Mouse (Mus musculus): ENCODE data around the gene Pml. TPM values are rescaled to one million over a fixed set of nuclear protein-coding genes. Genes with fewer than 3 reads are reported as not detected.
"Not testable (repeated sequence)": the region's sequence is repeated elsewhere in the genome, so short reads cannot be mapped to it uniquely, and the experiment has no call there.

Gene Pml
- polyA plus RNA-seq, 1 experiment from 2014 or later = 18.9 TPM

DNA sequence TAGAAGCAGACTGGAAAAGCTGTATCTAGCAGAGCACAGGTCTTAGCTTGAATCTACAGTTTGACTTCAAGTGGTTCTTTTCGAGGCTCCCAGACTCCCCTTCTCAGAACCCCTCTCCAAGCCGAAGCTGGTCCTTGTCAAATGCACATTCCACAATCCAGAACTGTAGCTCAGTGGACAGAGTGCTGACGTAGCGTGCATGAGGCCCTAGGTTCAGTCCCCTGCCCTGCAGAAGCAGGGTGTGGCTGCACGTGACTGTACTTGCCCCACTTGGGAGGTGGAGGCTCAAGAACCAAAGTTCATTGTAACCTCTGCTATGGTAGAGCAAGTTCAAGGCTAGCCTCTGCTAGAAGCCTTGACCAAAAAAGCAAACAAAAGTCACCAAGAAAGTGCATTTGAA lies 30.2 kb upstream of the Pml start:
- Histone ChIP-seq H3K4me3 (replicated peaks) (no peak overlapping the region), H3K4me2 (no peak overlapping the region), H3K36me3 (no peaks in the 10 kb centered on the region), H3K27ac (no peak overlapping the region), H3K27me3 (no peaks in the 10 kb centered on the region), H3K9ac (no peak overlapping the region), H3K4me1 (replicated peaks) (peaks cover 35% of the 10 kb centered on the region), H3K9me3 (replicated peaks) (no peaks in the 10 kb centered on the region)
- 61% methylated on average over 5 of the region's 5 CpGs for WGBS (ENCODE audit: insufficient replicate concordance)
- no peak for DNase-seq
- peak; percentile 55; the same call in 1 of the 2 replicates for ATAC-seq (ENCODE audit: low read depth)

DNA sequence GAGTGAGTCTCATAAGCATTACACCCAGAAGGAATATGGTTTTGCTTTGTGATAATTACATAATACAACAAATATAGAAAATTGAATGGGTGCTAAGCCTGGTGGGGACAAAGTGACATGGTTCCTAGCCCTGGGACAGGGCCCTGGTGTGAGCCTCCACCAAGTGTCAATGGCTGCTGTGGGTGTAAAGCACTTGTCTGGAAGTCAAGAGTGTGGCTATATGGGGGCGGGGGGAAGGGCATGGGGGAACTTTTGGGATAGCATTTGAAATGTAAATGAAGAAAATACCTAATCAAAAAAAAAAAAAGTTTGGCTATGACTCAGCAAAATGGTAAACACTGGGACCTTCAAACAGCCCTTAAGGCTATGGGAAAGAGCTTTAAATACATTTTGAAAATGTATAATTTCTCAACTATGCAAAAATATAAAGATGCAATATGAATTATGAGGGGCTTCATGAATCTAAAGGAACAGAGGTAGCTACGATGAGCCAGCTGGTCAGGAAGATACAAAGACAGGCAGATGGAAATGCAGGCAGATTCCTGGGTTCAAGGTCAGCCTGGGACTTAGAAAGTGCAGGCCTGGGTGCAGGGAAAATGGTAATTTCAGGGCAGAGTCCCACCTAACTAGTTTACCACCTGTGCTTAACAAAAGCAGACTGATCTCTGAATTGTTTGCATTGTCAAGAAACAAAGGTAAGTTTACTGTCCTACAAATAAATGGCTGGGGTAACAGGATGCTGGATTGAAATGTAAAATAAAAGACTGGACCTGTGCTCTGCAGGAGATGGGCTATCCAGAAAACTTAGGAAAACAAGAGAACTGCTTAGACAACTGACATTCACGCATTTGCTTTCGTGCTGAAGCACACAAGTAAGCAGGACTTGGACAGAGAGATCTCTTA lies 29.5 kb upstream of the Pml start:
- no peak overlapping the region for H3K4me2 ChIP-seq
- no peak overlapping the region for H3K27ac ChIP-seq

DNA sequence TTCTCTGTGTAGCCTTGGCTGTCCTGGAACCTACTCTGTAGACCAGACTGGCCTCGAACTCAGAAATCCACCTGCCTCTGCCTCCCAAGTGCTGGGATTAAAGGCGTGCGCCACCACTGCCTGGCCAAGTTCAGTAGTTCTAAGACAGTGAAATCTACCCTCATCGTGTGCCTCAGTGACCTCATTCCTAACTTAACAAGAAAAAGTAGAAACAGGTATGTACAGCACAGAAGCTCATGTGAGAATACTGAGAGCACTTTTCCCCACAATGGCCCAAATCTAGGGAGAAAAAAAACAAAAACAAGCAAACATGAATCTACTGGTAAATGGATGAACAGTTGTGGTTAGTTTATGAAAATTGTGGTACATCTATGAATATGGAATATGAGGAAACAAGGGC lies 28.7 kb upstream of the Pml start:
- H3K27me3 ChIP-seq = no peaks in the 10 kb centered on the region
- WGBS (ENCODE audit: insufficient replicate concordance) = 76% methylated on average over 4 of the region's 4 CpGs
- no peak overlapping the region for H3K4me2 ChIP-seq
- no peaks in the 10 kb centered on the region for H3K9me3 ChIP-seq (replicated peaks)
- H3K9ac ChIP-seq = no peak overlapping the region
- no peaks in the 10 kb centered on the region for H3K36me3 ChIP-seq
- ATAC-seq (ENCODE audit: low read depth) (no peak), DNase-seq (no peak)
- no peak overlapping the region for H3K4me3 ChIP-seq (replicated peaks)
- peaks cover 41% of the 10 kb centered on the region for H3K4me1 ChIP-seq (replicated peaks)
- no peak overlapping the region for H3K27ac ChIP-seq

More for the DNA sequence above, 29.5 kb upstream of the Pml start:
- DNase-seq (no peak), ATAC-seq (ENCODE audit: low read depth) (no peak)
- Histone ChIP-seq H3K9me3 (replicated peaks) (no peaks in the 10 kb centered on the region), H3K9ac (no peak overlapping the region), H3K4me1 (replicated peaks) (peaks cover 42% of the 10 kb centered on the region), H3K36me3 (no peaks in the 10 kb centered on the region), H3K4me3 (replicated peaks) (no peak overlapping the region), H3K27me3 (no peaks in the 10 kb centered on the region)
- 66% methylated on average over 4 of the region's 4 CpGs for WGBS (ENCODE audit: insufficient replicate concordance)

DNA sequence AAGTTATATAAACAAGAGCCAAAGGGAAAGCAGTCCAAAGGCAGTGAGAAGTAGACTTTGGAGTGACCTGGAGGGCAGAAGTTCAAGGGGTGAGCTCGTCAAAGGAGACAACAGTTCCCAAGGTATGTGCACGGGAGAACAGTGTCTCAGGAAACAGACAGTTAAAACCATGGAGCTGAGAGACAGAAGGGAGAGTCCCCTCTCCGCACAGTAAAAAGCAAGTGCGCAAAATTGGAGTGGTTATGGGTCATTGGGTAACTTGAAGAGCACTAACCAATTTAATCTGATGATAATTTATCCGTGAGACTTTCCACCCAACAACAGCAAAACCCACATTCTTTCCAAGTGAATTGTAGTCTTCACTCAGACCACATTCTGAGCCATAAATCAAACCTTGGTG lies 26.8 kb upstream of the Pml start:
- Histone ChIP-seq H3K27me3 (no peaks in the 10 kb centered on the region), H3K4me3 (replicated peaks) (no peak overlapping the region), H3K4me1 (replicated peaks) (peaks cover 32% of the 10 kb centered on the region), H3K36me3 (no peaks in the 10 kb centered on the region), H3K9ac (no peak overlapping the region), H3K9me3 (replicated peaks) (no peaks in the 10 kb centered on the region), H3K4me2 (no peak overlapping the region), H3K27ac (no peak overlapping the region)
- whole genome bisulfite sequencing (ENCODE audit: insufficient replicate concordance) = 60% methylated on average over 5 of the region's 5 CpGs
- ATAC-seq (ENCODE audit: low read depth) (no peak), DNase-seq (no peak)

DNA sequence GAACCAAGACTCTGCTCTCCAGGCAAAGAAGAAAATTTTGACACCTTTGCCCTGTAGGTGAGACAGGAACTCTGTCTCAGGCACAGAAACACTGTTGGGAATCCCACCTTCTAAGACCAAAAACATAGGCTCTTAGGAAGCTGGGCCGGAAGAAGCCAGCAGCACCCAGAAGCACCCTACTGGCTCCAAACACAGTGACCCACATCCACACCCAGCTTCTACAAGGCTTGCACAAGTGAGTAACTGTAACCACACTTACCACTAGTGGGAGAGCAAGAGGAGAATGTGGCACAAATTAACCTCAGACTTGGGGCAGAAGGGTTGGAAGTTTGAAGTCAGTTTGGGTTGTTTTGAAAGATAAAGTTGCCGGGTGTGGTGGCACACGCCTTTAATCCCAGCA lies 26.2 kb upstream of the Pml start:
- ATAC-seq (ENCODE audit: low read depth) (no peak), DNase-seq (no peak)
- no peaks in the 10 kb centered on the region for H3K9me3 ChIP-seq (replicated peaks)
- H3K27me3 ChIP-seq = no peaks in the 10 kb centered on the region
- H3K9ac ChIP-seq = no peak overlapping the region
- 19% methylated on average over 3 of the region's 3 CpGs for WGBS (ENCODE audit: insufficient replicate concordance)
- peak overlapping the region; percentile 30 for H3K4me2 ChIP-seq
- peak overlapping the region; percentile 48 for H3K27ac ChIP-seq
- no peaks in the 10 kb centered on the region for H3K36me3 ChIP-seq
- peaks cover 32% of the 10 kb centered on the region for H3K4me1 ChIP-seq (replicated peaks)
- H3K4me3 ChIP-seq (replicated peaks) = no peak overlapping the region

DNA sequence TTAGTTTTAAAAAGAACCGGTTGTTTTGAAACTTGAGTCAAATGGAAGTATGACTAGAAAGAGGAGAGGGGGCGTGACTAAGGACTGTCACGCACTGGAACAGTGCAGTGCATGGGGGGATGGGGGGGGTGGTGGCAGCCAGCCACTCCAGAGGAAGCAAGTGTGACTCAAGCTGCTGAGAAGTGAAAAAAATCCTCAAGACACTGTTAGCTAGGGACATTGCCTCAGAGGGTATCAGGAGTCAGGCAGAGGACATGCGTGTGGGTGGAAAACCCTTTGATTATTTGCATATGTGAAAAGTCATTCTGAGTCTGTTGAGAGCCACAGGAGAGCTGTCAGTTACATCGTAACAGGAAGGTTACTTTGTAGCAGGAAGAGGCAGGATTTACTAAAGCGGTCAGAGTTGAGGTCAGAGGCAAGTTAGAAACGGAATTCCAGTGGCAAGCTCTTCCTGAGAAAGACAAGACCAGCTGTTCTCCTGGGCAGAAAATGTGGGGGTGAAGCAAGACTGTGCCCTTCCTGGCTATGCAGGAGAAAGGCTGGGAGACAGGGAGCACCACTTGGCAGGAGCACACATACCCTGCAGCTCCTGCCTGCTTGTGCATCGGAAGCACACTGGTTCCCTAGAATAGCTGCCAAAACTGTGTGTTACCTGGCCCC lies 25.7 kb upstream of the Pml start:
- Histone ChIP-seq H3K9ac (no peak overlapping the region), H3K27ac (peak overlapping the region; percentile 53)

DNA sequence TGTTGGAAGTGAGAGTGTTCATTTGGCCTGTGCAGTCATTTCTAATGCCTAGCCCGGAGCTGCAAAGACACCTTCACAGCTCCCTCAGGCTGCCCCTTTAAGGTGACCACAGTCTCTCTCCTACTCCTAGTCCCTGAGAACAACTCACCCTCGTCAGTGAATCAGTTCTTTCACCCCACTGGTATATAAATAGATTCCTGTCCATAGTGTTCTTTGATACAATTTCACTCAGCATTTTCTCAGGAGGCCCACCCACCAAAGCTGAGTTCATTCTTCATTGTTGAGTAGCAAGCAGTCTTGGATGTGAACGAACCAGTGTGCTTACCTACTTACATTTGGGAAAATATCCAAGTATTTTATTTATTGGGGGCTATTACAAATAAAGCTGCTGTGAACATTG lies 25.0 kb upstream of the Pml start:
- no peaks in the 10 kb centered on the region for H3K27me3 ChIP-seq
- peaks cover 23% of the 10 kb centered on the region for H3K4me1 ChIP-seq (replicated peaks)
- H3K36me3 ChIP-seq = no peaks in the 10 kb centered on the region
- H3K4me2 ChIP-seq = peak overlapping the region; percentile 8; the same call in 1 of the 2 replicates
- no peak for DNase-seq
- WGBS (ENCODE audit: insufficient replicate concordance) = 41% methylated on average over 3 of the region's 3 CpGs
- no peak overlapping the region for H3K4me3 ChIP-seq (replicated peaks)
- no peaks in the 10 kb centered on the region for H3K9me3 ChIP-seq (replicated peaks)
- peak overlapping the region; percentile 53 for H3K27ac ChIP-seq
- no peak overlapping the region for H3K9ac ChIP-seq
- no peak for ATAC-seq (ENCODE audit: low read depth)

More for the DNA sequence above, 25.7 kb upstream of the Pml start:
- Histone ChIP-seq H3K4me1 (replicated peaks) (peaks cover 30% of the 10 kb centered on the region), H3K36me3 (no peaks in the 10 kb centered on the region), H3K4me3 (replicated peaks) (no peak overlapping the region), H3K4me2 (peak overlapping the region; percentile 30), H3K27me3 (no peaks in the 10 kb centered on the region), H3K9me3 (replicated peaks) (no peaks in the 10 kb centered on the region)
- WGBS (ENCODE audit: insufficient replicate concordance) = 10% methylated on average over 8 of the region's 8 CpGs
- peak; percentile 61 for ATAC-seq (ENCODE audit: low read depth)
- DNase-seq = no peak

DNA sequence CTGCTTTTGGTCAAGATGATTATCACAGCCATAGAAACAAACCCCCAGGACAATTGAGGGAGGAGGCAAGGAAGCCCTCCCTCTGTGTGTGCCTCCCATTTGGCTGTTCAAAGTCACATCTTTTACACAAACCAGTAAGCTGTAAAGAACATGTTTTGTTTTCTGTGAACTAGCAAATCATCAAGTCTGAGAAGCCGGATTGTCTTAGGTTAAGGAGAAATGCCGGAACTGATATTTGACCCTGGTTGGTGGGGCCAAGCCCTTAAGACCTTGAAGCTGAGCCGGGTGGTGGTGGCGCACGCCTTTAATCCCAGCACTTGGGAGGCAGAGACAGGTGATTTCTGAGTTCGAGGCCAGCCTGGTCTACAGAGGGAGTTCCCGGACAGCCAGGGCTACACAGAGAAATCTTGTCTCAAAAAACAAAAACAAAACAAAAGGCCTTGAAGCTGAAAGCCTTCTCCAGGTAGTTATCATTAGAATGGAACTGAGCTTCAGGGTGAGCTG lies 24.6 kb upstream of the Pml start:
- peaks cover 20% of the 10 kb centered on the region for H3K4me1 ChIP-seq (replicated peaks)
- ATAC-seq (ENCODE audit: low read depth) = no peak
- H3K27ac ChIP-seq = peak overlapping the region; percentile 53; the same call in 1 of the 2 replicates

DNA sequence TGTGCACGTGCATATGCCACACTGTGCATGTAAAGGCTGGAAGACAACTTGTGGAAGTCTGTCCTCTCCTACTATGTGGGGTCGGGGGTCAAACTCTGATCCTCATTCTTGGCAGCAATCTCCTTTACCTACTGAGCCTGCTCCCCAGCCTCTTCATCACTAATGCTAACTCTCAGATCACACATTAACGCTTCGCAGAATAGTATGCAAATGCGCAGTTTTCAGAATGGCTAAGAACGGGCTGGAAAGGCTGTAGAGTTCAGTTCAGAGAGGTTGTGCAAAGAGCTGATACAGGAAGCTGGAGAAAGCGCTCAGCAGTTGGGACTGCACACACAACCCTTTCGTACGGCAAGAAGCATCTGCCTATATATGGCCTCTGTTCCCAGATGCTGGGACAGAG lies 23.3 kb upstream of the Pml start:
- DNase-seq = no peak
- Histone ChIP-seq H3K36me3 (no peaks in the 10 kb centered on the region), H3K27me3 (no peaks in the 10 kb centered on the region), H3K9ac (no peak overlapping the region), H3K4me3 (replicated peaks) (no peak overlapping the region), H3K9me3 (replicated peaks) (no peaks in the 10 kb centered on the region), H3K27ac (no peak overlapping the region), H3K4me1 (replicated peaks) (peaks cover 23% of the 10 kb centered on the region), H3K4me2 (no peak overlapping the region)
- no peak for ATAC-seq (ENCODE audit: low read depth)
- 68% methylated on average over 9 of the region's 9 CpGs for WGBS (ENCODE audit: insufficient replicate concordance)

More for the DNA sequence above, 24.6 kb upstream of the Pml start:
- 73% methylated on average over 7 of the region's 7 CpGs for WGBS (ENCODE audit: insufficient replicate concordance)
- no peak for DNase-seq
- no peaks in the 10 kb centered on the region for H3K27me3 ChIP-seq
- H3K4me3 ChIP-seq (replicated peaks) = no peak overlapping the region
- no peaks in the 10 kb centered on the region for H3K9me3 ChIP-seq (replicated peaks)
- H3K4me2 ChIP-seq = no peak overlapping the region
- no peaks in the 10 kb centered on the region for H3K36me3 ChIP-seq
- no peak overlapping the region for H3K9ac ChIP-seq

DNA sequence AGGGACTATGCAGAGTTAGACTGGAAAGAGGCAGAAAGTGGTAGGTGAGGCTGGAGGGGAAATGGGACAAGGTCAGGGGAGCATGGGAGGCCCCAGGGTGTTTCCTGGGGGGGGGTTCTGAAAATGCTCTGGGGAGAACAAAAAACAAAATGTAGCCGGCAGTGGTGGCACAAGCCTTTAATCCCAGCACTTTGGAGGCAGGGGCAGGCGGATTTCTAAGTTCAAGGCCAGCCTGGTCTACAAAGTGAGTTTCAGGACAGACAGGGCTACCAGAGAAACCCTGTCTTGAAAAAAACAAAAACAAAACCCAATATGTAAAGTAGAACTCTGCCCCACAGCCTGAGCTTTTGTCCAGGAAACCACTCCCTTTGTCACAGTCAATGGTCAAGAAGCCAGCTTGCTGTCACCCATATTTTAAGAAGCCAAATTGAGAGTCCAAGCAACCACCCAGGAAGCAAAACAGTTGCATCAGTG lies 22.5 kb upstream of the Pml start:
- no peak overlapping the region for H3K4me2 ChIP-seq
- H3K27ac ChIP-seq = no peak overlapping the region
- H3K4me3 ChIP-seq (replicated peaks) = no peak overlapping the region
- no peaks in the 10 kb centered on the region for H3K9me3 ChIP-seq (replicated peaks)
- 60% methylated on average over 2 of the region's 2 CpGs for WGBS (ENCODE audit: insufficient replicate concordance)
- H3K27me3 ChIP-seq = no peaks in the 10 kb centered on the region
- no peak for DNase-seq
- peaks cover 27% of the 10 kb centered on the region for H3K4me1 ChIP-seq (replicated peaks)
- no peak for ATAC-seq (ENCODE audit: low read depth)
- H3K36me3 ChIP-seq = no peaks in the 10 kb centered on the region
- no peak overlapping the region for H3K9ac ChIP-seq

DNA sequence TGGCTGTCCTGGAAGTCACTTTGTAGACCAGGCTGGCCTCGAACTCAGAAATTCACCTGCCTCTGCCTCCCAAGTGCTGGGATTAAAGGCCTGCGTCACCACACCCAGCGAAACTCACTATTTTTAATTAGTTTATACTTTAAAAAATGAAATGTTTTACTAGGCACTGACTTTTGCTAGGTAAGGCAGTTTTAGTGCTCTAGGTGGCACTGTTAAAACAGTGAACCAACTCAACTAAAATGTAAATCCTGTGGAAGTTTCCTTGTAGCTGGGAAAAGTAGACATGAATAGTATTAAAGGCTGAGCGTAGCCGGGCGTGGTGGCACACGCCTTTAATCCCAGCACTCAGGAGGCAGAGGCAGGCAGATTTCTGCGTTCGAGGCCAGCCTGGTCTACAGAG lies 22.0 kb upstream of the Pml start:
- not testable (repeated sequence) for H3K9me3 ChIP-seq (replicated peaks); H3K4me3 ChIP-seq (replicated peaks); H3K4me2 ChIP-seq; DNase-seq; H3K9ac ChIP-seq; ATAC-seq (ENCODE audit: low read depth); H3K36me3 ChIP-seq; H3K27ac ChIP-seq; H3K27me3 ChIP-seq
- 76% methylated on average over 9 of the region's 9 CpGs for WGBS (ENCODE audit: insufficient replicate concordance)
- H3K4me1 ChIP-seq (replicated peaks) = peaks cover 32% of the 10 kb centered on the region
